Mouse (Mus musculus): ENCODE measurements around the gene Tmem176b. TPM values are rescaled to one million over a fixed set of nuclear protein-coding genes. Genes with fewer than 3 reads are reported as not detected.

Gene Tmem176b
- total and polyA plus RNA-seq, 2 experiments from 2014 or later, result 108 to 152 TPM

DNA sequence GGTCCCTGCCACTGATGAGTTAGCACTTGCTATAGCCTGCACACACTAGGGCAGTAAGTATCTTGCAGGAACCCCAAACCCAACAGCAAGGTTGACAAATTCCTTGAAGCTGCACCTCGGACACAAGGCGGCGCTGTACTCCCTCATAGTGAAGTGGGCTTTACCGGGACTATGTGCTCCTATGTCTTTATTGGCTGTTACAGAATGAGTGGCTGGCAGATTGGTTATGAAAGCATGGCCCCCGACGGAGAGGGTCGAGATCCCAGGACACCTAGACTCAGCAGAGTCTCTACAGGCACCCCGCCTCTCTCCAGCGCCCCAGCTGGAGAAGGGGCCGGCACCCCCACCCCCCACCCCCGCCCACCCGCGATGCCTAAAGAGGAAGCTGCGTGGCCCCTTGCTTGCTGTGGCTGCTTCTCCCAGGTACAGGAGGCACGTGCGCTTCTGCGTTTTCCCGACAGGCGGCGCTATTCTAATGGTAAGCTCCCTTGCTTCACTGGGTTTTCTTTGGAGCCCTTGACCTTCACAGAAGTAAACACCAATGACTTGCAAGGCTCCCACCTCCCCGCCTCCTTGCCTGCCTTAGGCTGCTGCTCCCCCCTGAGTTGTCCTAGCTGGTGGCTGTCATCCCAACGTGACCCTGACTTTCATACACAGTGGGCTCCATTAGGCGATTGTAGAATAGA lies 19.0 kb upstream of the Tmem176b start:
- Histone ChIP-seq H3K36me3 (ENCODE audit: insufficient read depth, low read length) (no peaks in the 10 kb centered on the region), H3K27ac (no peak overlapping the region), H3K27me3 (ENCODE audit: insufficient read depth, low read length) (no peaks in the 10 kb centered on the region), H3K4me3 (ENCODE audit: low read length) (peak overlapping the region; percentile 14; the same call in 1 of the 2 replicates), H3K9me3 (ENCODE audit: low read length) (no peaks in the 10 kb centered on the region), H3K4me2 (ENCODE audit: low read depth, low read length) (peak overlapping the region; percentile 44), H3K4me1 (ENCODE audit: insufficient read depth, low read length) (no peaks in the 10 kb centered on the region), H3K9ac (replicated peaks; ENCODE audit: low read length) (no peak overlapping the region)
- WGBS, result 13% methylated on average over 23 of the region's 23 CpGs
- TF ChIP-seq CTCF (IDR thresholded peaks at IDR 0.05; ENCODE audit: low read depth), result peak; percentile 77
- ATAC-seq (peak; percentile 73), DNase-seq (ENCODE audit: low spot score) (peak; percentile 85)

DNA sequence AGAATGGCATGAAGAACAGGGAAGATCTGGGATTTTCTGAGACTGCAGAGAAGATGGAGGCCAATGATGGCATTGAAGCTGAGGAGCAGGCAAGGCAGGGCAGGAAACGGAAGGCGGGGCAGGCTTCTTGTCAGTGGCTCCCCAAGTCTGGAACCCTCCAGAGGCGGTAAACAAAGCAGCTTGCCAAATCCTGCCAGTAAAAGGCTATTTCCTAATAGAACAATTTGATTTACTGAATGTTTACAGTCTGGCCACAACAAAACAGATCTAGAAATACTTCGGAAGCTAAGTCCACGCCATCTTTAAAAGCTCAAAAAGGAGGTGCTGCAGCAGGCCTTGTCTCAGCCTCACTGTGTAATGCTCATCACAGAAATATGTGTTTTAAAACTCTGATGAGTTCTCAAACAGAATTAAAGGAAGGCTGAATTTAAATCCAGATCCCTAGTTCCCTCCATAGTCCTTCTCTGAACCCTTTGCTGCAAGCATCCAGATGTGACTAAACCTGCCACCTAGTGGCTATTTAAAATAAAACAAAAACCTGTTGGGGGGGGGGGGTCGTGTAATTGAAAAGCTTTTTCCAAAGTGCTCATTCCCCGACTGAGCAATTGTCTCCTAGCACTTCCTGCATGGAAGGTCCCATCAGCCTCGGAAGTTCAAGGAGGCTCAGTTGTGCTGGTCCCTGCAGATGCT lies 16.5 kb upstream of the Tmem176b start:
- DNase-seq (ENCODE audit: low spot score), result peak; percentile 48
- Histone ChIP-seq H3K36me3 (ENCODE audit: insufficient read depth, low read length) (no peaks in the 10 kb centered on the region), H3K4me1 (ENCODE audit: insufficient read depth, low read length) (no peaks in the 10 kb centered on the region), H3K27me3 (ENCODE audit: insufficient read depth, low read length) (no peaks in the 10 kb centered on the region), H3K4me3 (ENCODE audit: low read length) (no peak overlapping the region), H3K27ac (no peak overlapping the region), H3K9ac (replicated peaks; ENCODE audit: low read length) (no peak overlapping the region), H3K9me3 (ENCODE audit: low read length) (no peaks in the 10 kb centered on the region), H3K4me2 (ENCODE audit: low read depth, low read length) (no peak overlapping the region)
- peak; percentile 57 for TF ChIP-seq CTCF (IDR thresholded peaks at IDR 0.05; ENCODE audit: low read depth)
- ATAC-seq, result no peak
- WGBS, result 56% methylated on average over 8 of the region's 8 CpGs

DNA sequence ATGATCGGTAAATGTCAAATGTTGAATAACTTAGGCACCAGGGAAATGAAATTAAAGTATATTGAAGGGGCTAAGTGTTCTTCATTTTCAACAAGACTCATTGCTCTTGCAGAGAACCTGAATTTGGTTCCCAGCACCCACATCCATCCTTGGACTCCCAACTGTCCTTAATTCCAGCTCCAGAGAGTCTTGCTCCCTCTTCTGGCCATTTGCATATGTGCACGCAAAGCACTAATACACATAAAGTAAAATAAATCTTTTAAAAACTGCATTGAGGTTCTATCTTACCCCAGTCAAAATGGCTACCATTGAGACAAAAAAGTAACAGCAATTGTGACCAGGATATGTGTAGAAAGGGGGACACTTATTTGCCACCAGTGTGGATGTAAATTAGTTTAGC lies 12.9 kb upstream of the Tmem176b start:
- Histone ChIP-seq H3K4me1 (ENCODE audit: insufficient read depth, low read length) (no peaks in the 10 kb centered on the region), H3K4me2 (ENCODE audit: low read depth, low read length) (no peak overlapping the region), H3K27ac (no peak overlapping the region), H3K4me3 (ENCODE audit: low read length) (no peak overlapping the region), H3K9me3 (ENCODE audit: low read length) (no peaks in the 10 kb centered on the region), H3K36me3 (ENCODE audit: insufficient read depth, low read length) (no peaks in the 10 kb centered on the region), H3K9ac (replicated peaks; ENCODE audit: low read length) (no peak overlapping the region), H3K27me3 (ENCODE audit: insufficient read depth, low read length) (no peaks in the 10 kb centered on the region)
- no peak for ATAC-seq
- no peak for DNase-seq (ENCODE audit: low spot score)
- TF ChIP-seq CTCF (IDR thresholded peaks at IDR 0.05; ENCODE audit: low read depth), result peak; percentile 18; the same call in 1 of the 2 replicates
- WGBS, result 99% methylated on average over 2 of the region's 2 CpGs

DNA sequence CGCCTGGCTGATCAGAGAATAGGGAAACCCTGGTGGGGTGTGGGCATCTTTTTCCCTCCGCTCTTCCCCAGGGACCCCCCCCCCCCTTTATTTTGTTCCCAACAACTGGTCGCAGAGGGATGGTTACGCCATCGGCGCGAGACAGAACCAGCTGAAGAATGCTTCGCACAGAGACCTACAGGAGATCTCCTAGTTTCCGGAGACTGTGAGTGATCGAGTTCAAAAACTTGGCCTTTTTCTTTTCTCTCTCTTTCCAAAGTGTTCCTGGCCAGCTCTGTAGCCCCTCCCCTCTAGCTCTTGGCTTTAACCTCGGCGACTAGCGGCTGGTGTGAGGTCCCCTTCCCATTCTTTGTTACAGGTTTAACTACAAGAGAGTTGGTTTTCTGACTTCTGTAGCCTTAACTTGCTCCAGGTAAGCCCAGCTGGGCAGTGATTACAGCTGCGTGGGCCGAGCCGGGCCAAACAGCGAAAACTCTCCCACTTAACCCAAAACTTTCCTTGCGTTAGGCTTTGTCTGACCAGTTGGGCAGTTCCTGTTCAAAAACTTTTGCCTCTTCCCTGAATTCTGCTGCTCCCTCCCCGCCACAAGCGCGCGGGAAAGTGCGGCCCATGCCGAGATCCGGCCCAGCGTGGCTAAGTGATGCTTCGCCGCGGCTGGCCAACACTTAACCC lies 10.7 kb upstream of the Tmem176b start:
- Histone ChIP-seq H3K9ac (replicated peaks; ENCODE audit: low read length) (no peak overlapping the region; the same call in 1 of the 2 replicates), H3K9me3 (ENCODE audit: low read length) (no peaks in the 10 kb centered on the region), H3K36me3 (ENCODE audit: insufficient read depth, low read length) (no peaks in the 10 kb centered on the region), H3K4me2 (ENCODE audit: low read depth, low read length) (peak overlapping the region; percentile 57), H3K27ac (peak overlapping the region; percentile 67; the same call in 1 of the 2 replicates), H3K27me3 (ENCODE audit: insufficient read depth, low read length) (no peaks in the 10 kb centered on the region), H3K4me1 (ENCODE audit: insufficient read depth, low read length) (no peaks in the 10 kb centered on the region), H3K4me3 (ENCODE audit: low read length) (peak overlapping the region; percentile 27)
- ATAC-seq, result peak; percentile 70
- TF ChIP-seq CTCF (IDR thresholded peaks at IDR 0.05; ENCODE audit: low read depth), result no peak
- peak; percentile 54 for DNase-seq (ENCODE audit: low spot score)
- WGBS, result 0% methylated on average over 26 of the region's 29 CpGs

DNA sequence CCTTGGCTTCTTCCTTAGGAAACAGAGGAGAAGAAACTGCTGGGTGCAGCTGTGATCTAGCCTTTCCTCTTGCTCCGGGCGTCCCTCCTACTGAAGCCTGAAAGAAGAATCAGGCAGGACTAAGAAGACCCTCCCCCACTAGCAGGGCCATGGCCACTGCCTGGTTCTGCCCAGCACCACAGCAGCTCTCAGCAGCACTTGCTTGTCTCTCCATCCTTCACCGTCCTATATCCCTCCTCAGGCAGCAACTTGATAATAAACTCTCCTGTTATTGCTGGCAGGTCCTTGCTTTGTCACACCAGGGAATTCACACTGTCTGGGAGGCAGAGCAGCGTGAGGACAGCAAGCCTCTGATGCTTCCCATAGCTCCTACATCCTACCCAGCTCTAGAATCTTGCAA lies 3.8 kb upstream of the Tmem176b start:
- no peak overlapping the region for H3K9ac ChIP-seq (replicated peaks; ENCODE audit: low read length)
- no peak overlapping the region for H3K4me2 ChIP-seq (ENCODE audit: low read depth, low read length)
- no peak overlapping the region for H3K4me3 ChIP-seq (ENCODE audit: low read length)
- no peaks in the 10 kb centered on the region for H3K9me3 ChIP-seq (ENCODE audit: low read length)
- H3K4me1 ChIP-seq (ENCODE audit: insufficient read depth, low read length), result peaks cover 9% of the 10 kb centered on the region
- ATAC-seq (no peak), DNase-seq (ENCODE audit: low spot score) (no peak)
- 66% methylated on average over 4 of the region's 4 CpGs for WGBS
- H3K27me3 ChIP-seq (ENCODE audit: insufficient read depth, low read length), result no peaks in the 10 kb centered on the region
- H3K36me3 ChIP-seq (ENCODE audit: insufficient read depth, low read length), result no peaks in the 10 kb centered on the region
- no peak for TF ChIP-seq CTCF (IDR thresholded peaks at IDR 0.05; ENCODE audit: low read depth)
- H3K27ac ChIP-seq, result no peak overlapping the region

DNA sequence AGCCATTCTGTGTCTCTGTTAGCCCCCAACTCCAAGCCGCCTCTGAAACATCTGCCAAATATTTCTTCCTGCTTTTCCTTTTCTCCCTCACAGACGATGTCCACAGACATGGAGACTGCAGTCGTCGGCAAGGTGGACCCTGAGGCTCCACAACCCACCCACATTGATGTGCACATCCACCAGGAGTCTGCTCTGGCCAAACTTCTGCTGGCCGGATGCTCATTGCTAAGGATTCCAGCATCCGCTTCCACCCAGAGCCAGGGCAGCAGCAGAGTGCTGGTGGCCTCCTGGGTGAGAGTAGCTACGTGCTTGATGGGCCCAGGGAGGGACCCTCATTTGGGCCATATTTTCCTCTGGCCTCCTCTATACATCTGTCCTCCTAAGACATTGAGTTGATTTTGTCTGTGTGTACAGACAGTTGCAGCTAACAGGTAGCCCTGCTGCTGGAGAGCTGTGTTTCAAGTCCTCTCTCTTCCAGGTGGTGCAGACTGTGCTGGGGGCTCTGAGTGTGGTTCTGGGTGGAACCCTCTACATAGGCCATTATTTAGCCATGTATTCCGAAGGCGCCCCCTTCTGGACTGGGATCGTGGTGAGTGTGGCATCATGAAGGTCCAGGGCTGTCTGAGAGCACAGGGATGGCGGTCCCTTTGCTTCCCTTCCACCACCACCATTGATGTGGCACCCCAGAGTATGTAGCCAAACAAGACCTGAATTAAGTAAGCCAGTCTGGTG lies 981 bp upstream of the Tmem176b start:
- 54% methylated on average over 11 of the region's 11 CpGs for WGBS
- ATAC-seq, result no peak
- DNase-seq (ENCODE audit: low spot score), result no peak

More for the DNA sequence above, 981 bp upstream of the Tmem176b start:
- peak; percentile 27 for TF ChIP-seq CTCF (IDR thresholded peaks at IDR 0.05; ENCODE audit: low read depth)
- Histone ChIP-seq H3K27ac (no peak overlapping the region; the same call in 1 of the 2 replicates), H3K27me3 (ENCODE audit: insufficient read depth, low read length) (no peaks in the 10 kb centered on the region), H3K36me3 (ENCODE audit: insufficient read depth, low read length) (no peaks in the 10 kb centered on the region), H3K4me1 (ENCODE audit: insufficient read depth, low read length) (peaks cover 11% of the 10 kb centered on the region), H3K9me3 (ENCODE audit: low read length) (no peaks in the 10 kb centered on the region), H3K4me3 (ENCODE audit: low read length) (no peak overlapping the region), H3K9ac (replicated peaks; ENCODE audit: low read length) (no peak overlapping the region), H3K4me2 (ENCODE audit: low read depth, low read length) (peak overlapping the region; percentile 62; the same call in 1 of the 2 replicates)

Data from hindbrain, postnatal 0 days (tissue).